Mouse (Mus musculus) spleen, postnatal 36 days (tissue): ENCODE data around the gene Clec2l.

ENCODE experiments used
- DNase-seq, 2 experiments: peaks; one replicate each; pipeline ENCODE4 v3.0.0; 2022; ENCODE audit warnings: low spot score in 2 of 2, mixed read lengths in 1 of 2

Gene Clec2l

GRCm38 (mm10) chr6:38662714-38663615 lies at the start of gene Clec2l:
TSS of gene Clec2l (plus strand) at chr6:38663069.
- no peak for DNase-seq

DNA sequence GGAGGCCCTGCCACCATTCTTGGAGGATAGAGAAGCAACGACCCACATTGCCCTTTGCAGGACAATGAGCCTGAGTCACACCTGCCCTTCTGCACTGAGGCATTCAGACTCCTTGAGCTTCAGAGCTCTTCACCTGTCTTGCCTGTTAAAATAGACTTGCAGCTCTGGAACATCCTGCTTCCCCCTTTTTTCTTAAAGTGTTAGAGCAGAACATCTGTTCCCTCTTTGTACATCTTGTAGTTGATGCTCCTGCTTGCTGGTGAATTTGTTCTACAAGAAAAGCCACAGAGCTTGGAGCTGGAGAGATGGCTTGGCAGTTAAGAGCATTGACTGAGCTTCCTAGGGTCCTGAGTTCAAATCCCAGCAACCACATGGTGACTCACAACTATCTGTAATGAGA lies 40.5 kb upstream of the Clec2l start:
- DNase-seq, result no peak

DNA sequence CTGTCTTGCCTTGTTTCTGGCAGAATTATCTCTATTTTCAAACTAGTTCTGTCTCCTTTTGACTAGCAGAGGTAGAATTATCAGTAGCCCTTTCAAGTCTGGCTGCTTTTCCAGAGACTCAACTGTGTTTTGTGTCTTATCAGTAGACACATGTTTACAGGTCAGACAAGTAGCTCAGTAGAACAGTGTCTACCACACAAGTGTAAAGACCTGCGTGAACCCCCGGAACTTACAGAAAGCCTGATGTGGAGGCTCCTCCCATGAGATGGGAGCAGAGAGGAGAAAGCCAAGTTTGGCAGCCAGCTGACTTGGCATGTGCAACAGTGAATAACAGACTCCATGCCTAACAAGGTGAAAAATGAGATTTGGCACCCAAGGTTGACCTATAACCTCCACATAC lies 39.4 kb upstream of the Clec2l start:
- no peak for DNase-seq

DNA sequence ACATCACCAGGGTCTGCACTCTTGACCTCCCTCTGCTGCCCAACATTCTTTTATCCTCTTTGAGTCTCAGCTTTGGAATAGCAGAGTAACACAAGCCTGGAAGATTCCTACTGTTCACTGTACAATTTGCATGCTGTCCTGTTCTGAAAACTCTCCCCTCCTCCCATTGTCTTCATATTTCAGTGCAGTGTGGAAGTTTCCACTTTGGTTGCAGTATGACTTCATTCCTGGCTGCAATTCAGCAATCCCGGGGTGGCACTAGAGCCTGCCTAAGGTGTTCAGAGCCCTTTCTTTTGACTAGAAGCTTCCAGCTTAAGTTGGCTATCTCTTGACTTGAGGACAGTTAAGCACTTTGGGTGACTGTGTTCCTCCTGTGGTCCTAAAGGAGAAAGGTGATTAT lies 38.4 kb upstream of the Clec2l start:
- DNase-seq, result no peak

GRCm38 (mm10) chr6:38626086-38626485 lies 36.8 kb upstream of the Clec2l start:
- no peak for DNase-seq

- no peak for DNase-seq
These were observed 35.8 kb upstream of the Clec2l start for GRCm38 (mm10) chr6:38627081-38627480.

DNA sequence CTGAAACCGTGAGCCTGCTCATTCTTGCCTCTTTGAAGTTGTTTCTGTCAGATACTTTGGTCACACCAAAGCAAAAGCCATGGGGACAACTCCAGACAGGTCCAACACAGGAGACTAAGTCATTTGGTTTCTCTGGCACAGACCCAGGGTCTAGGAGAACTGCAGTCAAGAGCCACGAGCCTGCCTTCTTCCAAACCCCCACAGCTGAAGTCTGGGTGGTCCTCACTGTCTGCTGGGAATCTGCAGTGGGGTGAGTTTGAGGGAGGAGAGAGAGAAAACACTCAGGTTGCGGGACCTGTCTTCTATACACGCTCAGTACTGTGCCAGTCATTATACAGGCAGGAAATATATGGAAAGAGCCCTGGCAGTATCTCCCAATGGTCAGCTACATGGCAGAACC lies 35.4 kb upstream of the Clec2l start:
- no peak for DNase-seq

DNA sequence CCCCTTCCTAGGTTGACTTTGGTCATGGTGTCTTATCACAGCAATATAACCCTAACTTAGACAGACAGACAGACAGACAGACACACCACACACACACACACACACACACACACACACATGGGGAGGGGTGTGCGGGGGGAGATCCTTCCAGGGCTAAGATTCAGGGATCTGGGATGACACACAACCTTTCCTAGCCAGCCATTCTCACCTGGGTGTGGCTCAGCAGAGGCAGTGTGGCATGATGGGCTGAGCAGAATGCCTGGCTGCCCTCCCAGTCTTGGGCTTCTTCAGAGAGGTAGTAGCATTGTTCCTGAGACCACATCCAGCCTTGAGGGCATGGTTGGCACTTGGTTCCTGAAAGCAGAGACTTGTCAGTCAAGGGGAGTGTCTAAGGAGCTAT lies 33.3 kb upstream of the Clec2l start:
- no peak for DNase-seq

DNA sequence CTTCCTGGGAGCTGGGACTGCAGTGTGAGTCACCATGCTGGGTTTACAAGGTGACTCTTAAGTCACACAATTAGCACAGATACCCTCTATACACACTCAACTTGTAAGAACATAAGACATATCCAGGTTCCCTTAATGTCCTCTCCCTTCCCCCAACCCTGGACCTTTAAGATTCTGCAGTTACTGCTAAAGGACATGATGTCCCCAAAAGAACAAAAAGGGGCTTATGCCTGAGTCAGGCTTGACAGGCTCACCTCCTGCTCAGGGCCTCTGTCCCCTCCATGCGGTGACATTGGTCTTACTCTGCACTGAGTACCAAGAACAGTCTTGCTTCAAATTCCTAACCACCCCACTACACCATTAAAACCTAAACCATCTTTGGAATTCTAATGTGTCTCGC lies 30.0 kb upstream of the Clec2l start:
- no peak for DNase-seq

GRCm38 (mm10) chr6:38634461-38634860 lies 28.4 kb upstream of the Clec2l start:
- no peak for DNase-seq

DNA sequence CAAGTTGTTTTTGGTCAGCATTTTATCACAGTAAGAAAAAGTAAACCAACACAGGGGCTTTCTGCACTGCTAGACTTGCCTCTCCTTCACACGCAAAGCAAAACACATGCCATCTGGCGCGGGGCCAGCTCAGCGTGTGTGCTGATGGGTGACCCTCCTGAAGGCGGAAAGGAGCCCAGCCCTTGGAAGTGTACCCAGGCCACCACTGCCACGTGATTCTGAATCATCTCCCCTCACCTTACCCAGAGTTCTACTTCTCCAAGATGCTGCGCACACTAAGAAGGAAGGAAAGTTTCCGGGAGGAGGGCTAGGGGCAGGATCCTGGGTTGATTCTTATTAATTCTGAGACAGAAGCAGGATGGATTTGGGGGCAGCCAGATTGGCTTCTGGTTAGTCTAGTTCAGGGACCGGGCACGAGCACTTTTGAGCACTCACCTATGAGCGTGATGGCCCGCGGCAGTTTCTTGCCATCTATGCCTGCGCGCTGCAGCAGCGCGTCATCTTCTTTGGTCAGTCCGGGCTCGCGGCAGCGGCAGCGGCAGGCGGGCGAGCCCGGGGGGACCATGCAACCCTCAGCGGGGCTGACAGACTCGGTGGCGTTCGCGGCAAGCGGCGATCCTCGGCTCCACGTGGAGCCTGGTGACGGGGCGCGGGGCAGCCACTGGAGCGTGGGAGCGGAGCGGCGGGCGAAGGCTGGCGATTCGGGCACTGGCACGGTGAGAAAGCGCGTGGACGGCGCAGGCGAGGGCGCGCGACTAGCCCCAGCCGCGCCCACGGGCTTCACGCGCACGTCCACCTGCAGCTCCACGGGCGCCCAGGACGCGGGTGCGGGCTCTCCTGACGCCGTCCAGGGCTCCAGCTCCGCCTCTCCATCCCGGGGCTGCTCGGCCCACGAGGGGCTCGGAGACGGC lies 26.7 kb upstream of the Clec2l start:
- DNase-seq, result no peak

DNA sequence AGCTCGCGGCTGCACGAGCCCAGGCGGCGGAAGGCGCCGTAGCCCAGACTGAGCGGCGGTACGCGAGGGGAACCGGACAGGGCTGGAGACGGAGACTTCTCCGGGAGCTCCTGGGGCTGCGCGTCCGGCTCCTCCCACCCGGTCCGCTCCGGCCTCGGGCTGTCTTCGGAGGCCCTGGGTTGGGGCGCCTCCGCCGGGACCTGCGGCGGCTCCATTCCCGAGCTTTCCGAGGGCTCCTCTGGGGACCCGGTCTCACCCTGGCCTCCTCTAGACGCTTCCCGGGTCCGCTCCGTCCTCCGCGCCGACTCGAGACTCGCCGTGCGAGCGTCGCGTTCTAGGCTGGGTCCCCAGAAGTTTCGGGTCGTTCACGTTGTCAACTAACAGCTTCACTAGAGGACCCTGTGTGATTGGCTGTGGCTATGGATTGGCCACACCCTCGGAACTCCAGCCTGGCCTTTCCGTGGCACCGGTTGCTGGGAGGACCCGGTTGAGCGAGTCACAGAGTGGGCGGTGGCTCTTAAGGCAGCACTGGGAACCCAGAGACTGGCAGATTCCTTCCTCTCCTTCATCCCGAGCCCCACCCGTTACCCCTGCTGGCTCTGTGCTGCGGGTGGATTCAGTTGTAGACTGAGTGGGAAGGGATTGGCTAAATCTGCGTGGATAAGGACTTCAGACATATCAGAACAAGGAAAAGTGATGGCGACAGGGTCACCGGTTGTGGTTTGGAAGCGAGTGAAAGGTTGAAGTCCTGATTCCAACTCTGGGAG lies 25.8 kb upstream of the Clec2l start, which contains the start of gene Klrg2:
Klrg2 (minus strand) TSS at position 391 of the 767 bp plus-strand sequence.
- peak in 1 of 2 experiments; percentile 13 for DNase-seq

GRCm38 (mm10) chr6:38640401-38640800 lies 22.5 kb upstream of the Clec2l start:
- no peak for DNase-seq

- DNase-seq, result no peak
These were observed 21.6 kb upstream of the Clec2l start for GRCm38 (mm10) chr6:38641228-38641627.

- DNase-seq, result no peak
These were observed 21.2 kb upstream of the Clec2l start for GRCm38 (mm10) chr6:38641645-38642044.

DNA sequence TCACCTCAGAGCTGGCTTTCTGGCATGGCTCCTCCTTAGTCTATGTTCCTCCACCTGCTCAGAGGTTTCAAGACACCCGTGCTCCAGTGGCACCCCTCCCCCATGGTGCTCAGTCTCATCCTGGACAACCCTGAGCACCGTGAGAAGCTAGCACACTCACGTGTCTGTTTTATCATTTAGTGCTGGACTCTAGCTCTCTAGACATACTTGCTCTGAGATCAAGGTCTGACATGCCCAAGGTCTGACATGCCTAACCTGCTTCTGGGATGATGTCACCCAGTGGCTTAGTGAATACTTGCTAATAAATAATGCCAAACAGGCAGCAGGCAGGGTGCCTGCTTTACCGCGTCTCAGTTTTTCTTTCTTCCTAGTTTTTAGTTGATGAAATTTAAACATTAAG lies 20.3 kb upstream of the Clec2l start:
- no peak for DNase-seq

DNA sequence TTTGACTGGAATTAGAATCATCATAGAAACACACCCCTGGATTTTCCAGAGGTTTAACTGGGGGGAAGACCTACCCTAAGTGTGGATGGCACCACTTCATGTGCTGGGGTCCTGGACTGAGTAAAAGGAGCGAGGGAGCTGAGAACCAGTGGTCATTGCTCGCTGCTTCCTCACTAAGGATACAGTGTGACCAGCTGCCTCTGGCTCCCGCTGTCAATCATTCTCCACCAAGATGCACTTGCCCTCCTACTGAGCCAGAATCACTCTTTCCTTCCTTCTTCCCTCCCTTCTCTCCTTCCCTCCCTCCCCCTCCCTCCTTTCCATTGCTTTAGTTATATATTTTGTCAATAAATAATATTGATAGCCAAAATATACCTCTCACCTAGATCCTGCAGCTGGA lies 19.8 kb upstream of the Clec2l start:
- no peak for DNase-seq

- DNase-seq, result peak; percentile 29 to 34
These were observed 13.3 kb upstream of the Clec2l start for GRCm38 (mm10) chr6:38649545-38649944.

GRCm38 (mm10) chr6:38650263-38650937 lies 12.5 kb upstream of the Clec2l start:
- DNase-seq, result peak; percentile 50 to 68

DNA sequence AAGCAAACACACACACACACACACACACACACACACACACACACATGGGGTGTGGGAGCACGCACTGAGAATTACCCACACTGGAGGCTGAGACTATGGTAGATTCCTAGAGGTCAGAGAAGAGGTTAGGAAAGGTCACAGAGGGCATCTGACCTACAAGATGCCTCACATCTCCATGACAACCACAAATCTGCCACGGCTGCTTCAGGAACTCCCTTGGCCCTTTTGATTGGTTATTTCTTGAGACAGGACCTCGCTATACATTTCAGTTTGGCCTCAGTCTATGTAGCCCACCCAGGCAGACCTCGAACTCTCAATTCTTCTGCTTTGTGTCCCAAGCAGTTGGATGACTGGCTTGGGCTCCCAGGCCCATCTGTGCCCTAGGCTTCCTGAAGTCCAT lies 1.2 kb upstream of the Clec2l start:
- DNase-seq, result no peak

DNA sequence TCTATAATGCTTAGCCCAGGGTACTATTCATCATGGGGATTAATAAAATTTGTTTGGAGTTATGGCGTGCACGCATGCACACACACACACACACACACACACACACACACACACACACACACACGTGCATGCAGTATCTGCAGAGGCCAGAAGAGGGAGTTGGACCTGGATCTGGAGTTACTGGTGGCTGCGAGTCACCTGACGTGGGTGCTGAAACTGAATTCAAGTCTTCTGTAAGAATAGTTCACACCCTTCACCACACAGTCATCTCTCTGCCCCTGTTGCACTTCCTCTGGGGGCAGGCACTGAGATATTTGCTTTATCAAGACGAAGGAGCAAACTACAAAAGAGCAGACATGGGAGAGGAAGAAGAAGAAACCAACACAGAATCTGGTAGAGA lies 6.7 kb downstream of the Clec2l start:
- no peak for DNase-seq
